Mouse (Mus musculus) MEL (cell line): Measurements from ENCODE around the gene Macrod1. TPM values are rescaled to one million over a fixed set of nuclear protein-coding genes. Genes with fewer than 3 reads are reported as not detected.

Experiments
- DNase-seq: peaks from one replicate; pipeline ENCODE4 v3.0.0; 2011; ENCODE audit warnings: low read depth, low spot score
- H3K27ac ChIP-seq: 2 replicates; pipeline ENCODE4 v1.5.1; 2012; ENCODE audit warnings: low read depth, mild to moderate bottlenecking, control low read depth, low read length, moderate library complexity; ENCODE audit not compliant: control insufficient read depth
- H3K27me3 ChIP-seq, 2 experiments: fragments of 150-350 bp in 1 of 2; sonication (generic) in 1 of 2; 2 replicates each; pipeline ENCODE4 v1.6.1; 2012; ENCODE audit warnings: low read length in 2 of 2, mild to moderate bottlenecking in 2 of 2, improper control_type of control experiment in 1 of 2, moderate library complexity in 1 of 2; ENCODE audit not compliant: insufficient read depth in 2 of 2, control insufficient read depth in 1 of 2
- H3K36me3 ChIP-seq, 2 experiments: 2 replicates each; pipeline ENCODE4 v1.6.1; 2012 to 2014; ENCODE audit warnings: low read length in 2 of 2, improper control_type of control experiment in 1 of 2, inconsistent platforms in 1 of 2, mild to moderate bottlenecking in 1 of 2; ENCODE audit not compliant: insufficient read depth in 2 of 2, control insufficient read depth in 1 of 2
- H3K4me1 ChIP-seq, 2 experiments: fragments of 150-350 bp in 1 of 2; sonication (generic) in 1 of 2; 2 replicates each; pipeline ENCODE4 v1.6.1; 2012; ENCODE audit warnings: low read length in 2 of 2, improper control_type of control experiment in 1 of 2, mild to moderate bottlenecking in 1 of 2; ENCODE audit not compliant: insufficient read depth in 2 of 2, control insufficient read depth in 1 of 2
- H3K4me3 ChIP-seq, 2 experiments: fragments of 150-350 bp in 1 of 2; sonication (generic) in 1 of 2; 2 replicates each; pipeline ENCODE4 v1.5.1; 2012; ENCODE audit warnings: low read depth in 2 of 2, low read length in 2 of 2, mild to moderate bottlenecking in 2 of 2, moderate library complexity in 2 of 2, control low read depth in 1 of 2, improper control_type of control experiment in 1 of 2; ENCODE audit not compliant: control insufficient read depth in 1 of 2, insufficient read depth in 1 of 2
- H3K79me2 ChIP-seq: 2 replicates; pipeline ENCODE4 v1.6.1; 2012; ENCODE audit warnings: mild to moderate bottlenecking, low read length, moderate library complexity; ENCODE audit not compliant: control insufficient read depth, poor library complexity, insufficient read depth
- H3K9ac ChIP-seq: 2 replicates; pipeline ENCODE4 v1.6.1; 2012; ENCODE audit warnings: low read depth, mild to moderate bottlenecking, control low read depth, low read length, moderate library complexity; ENCODE audit not compliant: control insufficient read depth, poor library complexity, severe bottlenecking
- H3K9me3 ChIP-seq: fragments of 150-350 bp; sonication (generic); replicated peaks from 2 replicates; pipeline ENCODE4 v1.6.1; 2012; ENCODE audit warnings: mild to moderate bottlenecking, low read length, improper control_type of control experiment, moderate library complexity; ENCODE audit not compliant: insufficient read depth
- BHLHE40 ChIP-seq: IDR thresholded peaks from 2 replicates; pipeline ENCODE4 v1.6.1; 2012; ENCODE audit warnings: low read depth, mild to moderate bottlenecking, inconsistent platforms, low read length, improper control_type of control experiment, borderline replicate concordance
- CTCF ChIP-seq, 3 experiments: IDR thresholded peaks in 2 of 3; conservative IDR thresholded peaks in 1 of 3; 2 replicates each; pipeline ENCODE4 v1.5.1; 2011 to 2012; ENCODE audit warnings: low read length in 3 of 3, low read depth in 2 of 3, mild to moderate bottlenecking in 2 of 3, improper control_type of control experiment in 1 of 3, inconsistent platforms in 1 of 3, mixed read lengths in 1 of 3, moderate library complexity in 1 of 3; ENCODE audit not compliant: control insufficient read depth in 1 of 3, insufficient read depth in 1 of 3, poor library complexity in 1 of 3, severe bottlenecking in 1 of 3
- E2F4 ChIP-seq: IDR thresholded peaks from 2 replicates; pipeline ENCODE4 v1.6.1; 2011; ENCODE audit warnings: low read depth, low read length, improper control_type of control experiment, borderline replicate concordance
- ELF1 ChIP-seq: IDR thresholded peaks from 2 replicates; pipeline ENCODE4 v1.6.1; 2014; ENCODE audit warnings: low read depth, mild to moderate bottlenecking, inconsistent platforms, low read length, improper control_type of control experiment, moderate library complexity
- ETS1 ChIP-seq: IDR thresholded peaks from 2 replicates; pipeline ENCODE4 v1.6.1; 2012; ENCODE audit warnings: low read depth, mild to moderate bottlenecking, inconsistent platforms, low read length, improper control_type of control experiment, moderate library complexity
- GABPA ChIP-seq: IDR thresholded peaks from 2 replicates; pipeline ENCODE4 v1.6.1; 2012; ENCODE audit warnings: low read depth, mild to moderate bottlenecking, inconsistent platforms, low read length, improper control_type of control experiment, moderate library complexity
- GATA1 ChIP-seq: IDR thresholded peaks from 2 replicates; pipeline ENCODE4 v1.6.1; 2011; ENCODE audit warnings: low read depth, low read length, improper control_type of control experiment
- HCFC1 ChIP-seq: IDR thresholded peaks from 2 replicates; pipeline ENCODE4 v1.6.1; 2012; ENCODE audit warnings: low read depth, mild to moderate bottlenecking, inconsistent platforms, low read length, improper control_type of control experiment, moderate library complexity
- JUND ChIP-seq: IDR thresholded peaks from 2 replicates; pipeline ENCODE4 v1.6.1; 2011; ENCODE audit warnings: low read depth, mild to moderate bottlenecking, improper control_type of control experiment, low read length
- KAT2A ChIP-seq: conservative IDR thresholded peaks from 2 replicates; pipeline ENCODE4 v1.6.1; 2012; ENCODE audit warnings: low read depth, low read length, improper control_type of control experiment, inconsistent platforms
- MAX ChIP-seq: IDR thresholded peaks from 2 replicates; pipeline ENCODE4 v1.6.1; 2011; ENCODE audit warnings: low read length, improper control_type of control experiment
- MAZ ChIP-seq: IDR thresholded peaks from 2 replicates; pipeline ENCODE4 v1.6.1; 2012; ENCODE audit warnings: low read depth, mild to moderate bottlenecking, inconsistent platforms, low read length, improper control_type of control experiment
- MEF2A ChIP-seq: IDR thresholded peaks from 2 replicates; pipeline ENCODE4 v1.6.1; 2014; ENCODE audit warnings: low read depth, mild to moderate bottlenecking, inconsistent platforms, low read length, improper control_type of control experiment; ENCODE audit not compliant: poor library complexity, insufficient replicate concordance, severe bottlenecking; ENCODE audit errors: extremely low read depth
- MXI1 ChIP-seq: IDR thresholded peaks from 2 replicates; pipeline ENCODE4 v1.6.1; 2011; ENCODE audit warnings: mild to moderate bottlenecking, low read depth, low read length, improper control_type of control experiment
- MYB ChIP-seq: IDR thresholded peaks from 2 replicates; pipeline ENCODE4 v1.6.1; 2011; ENCODE audit warnings: mild to moderate bottlenecking, low read depth, low read length, improper control_type of control experiment
- MYC ChIP-seq: IDR thresholded peaks from 2 replicates; pipeline ENCODE4 v1.6.1; 2011; ENCODE audit warnings: low read depth, mild to moderate bottlenecking, low read length, improper control_type of control experiment, moderate library complexity
- NELFE ChIP-seq: IDR thresholded peaks from 2 replicates; pipeline ENCODE4 v1.6.1; 2011; ENCODE audit warnings: low read depth, low read length, improper control_type of control experiment
- POLR2A ChIP-seq, 2 experiments: IDR thresholded peaks; 2 replicates each; pipeline ENCODE4 v1.6.1; 2011 to 2012; ENCODE audit warnings: low read length in 2 of 2, mild to moderate bottlenecking in 2 of 2, control low read depth in 1 of 2, improper control_type of control experiment in 1 of 2, low read depth in 1 of 2, moderate library complexity in 1 of 2; ENCODE audit not compliant: control insufficient read depth in 1 of 2, insufficient read depth in 1 of 2, poor library complexity in 1 of 2
- POLR2AphosphoS5 ChIP-seq: IDR thresholded peaks from 2 replicates; pipeline ENCODE4 v1.6.1; 2012; ENCODE audit warnings: low read depth, borderline replicate concordance, mild to moderate bottlenecking, inconsistent platforms, low read length, moderate library complexity, mixed read lengths
- RAD21 ChIP-seq: IDR thresholded peaks from 2 replicates; pipeline ENCODE4 v1.6.1; 2011; ENCODE audit warnings: mild to moderate bottlenecking, low read depth, low read length, improper control_type of control experiment
- RCOR1 ChIP-seq: IDR thresholded peaks from 2 replicates; pipeline ENCODE4 v1.6.1; 2012; ENCODE audit warnings: low read depth, mild to moderate bottlenecking, inconsistent platforms, low read length, improper control_type of control experiment
- SMC3 ChIP-seq: IDR thresholded peaks from 2 replicates; pipeline ENCODE4 v1.6.1; 2011; ENCODE audit warnings: low read depth, low read length, improper control_type of control experiment
- TCF12 ChIP-seq: IDR thresholded peaks from 2 replicates; pipeline ENCODE4 v1.6.1; 2014; ENCODE audit warnings: low read depth, mild to moderate bottlenecking, inconsistent platforms, low read length, improper control_type of control experiment, moderate library complexity
- ZC3H11A ChIP-seq: IDR thresholded peaks from 2 replicates; pipeline ENCODE4 v1.6.1; 2012; ENCODE audit warnings: low read depth, mild to moderate bottlenecking, inconsistent platforms, low read length, improper control_type of control experiment
- ZKSCAN1 ChIP-seq: IDR thresholded peaks from 2 replicates; pipeline ENCODE4 v1.6.1; 2012; ENCODE audit warnings: low read depth, mild to moderate bottlenecking, inconsistent platforms, low read length, improper control_type of control experiment, moderate library complexity
- polyA plus RNA-seq, 2 experiments: library from polyadenylated mRNA; stranded (reverse) in 1 of 2; unstranded in 1 of 2; fragments of >175 nt in 1 of 2; fragments of >200 nt in 1 of 2; gene quantifications; 2 replicates each; pipeline versions ENCODE4 v1.2.1 to v1.2.4; 2012; ENCODE audit warnings: low replicate concordance in 2 of 2, low read depth in 1 of 2; ENCODE audit not compliant: insufficient read length in 2 of 2, insufficient read depth in 1 of 2, missing spikeins in 1 of 2
- total RNA-seq: library from RNA; depleted of rRNA; stranded (reverse); fragments of 300-350 nt; gene quantifications from 2 replicates; pipeline ENCODE4 v1.2.3, GENCODE M21; 2012

The Macrod1 gene
- total and polyA plus RNA-seq, 3 experiments, result 4.5 to 15.7 TPM; not detected in 1

DNA sequence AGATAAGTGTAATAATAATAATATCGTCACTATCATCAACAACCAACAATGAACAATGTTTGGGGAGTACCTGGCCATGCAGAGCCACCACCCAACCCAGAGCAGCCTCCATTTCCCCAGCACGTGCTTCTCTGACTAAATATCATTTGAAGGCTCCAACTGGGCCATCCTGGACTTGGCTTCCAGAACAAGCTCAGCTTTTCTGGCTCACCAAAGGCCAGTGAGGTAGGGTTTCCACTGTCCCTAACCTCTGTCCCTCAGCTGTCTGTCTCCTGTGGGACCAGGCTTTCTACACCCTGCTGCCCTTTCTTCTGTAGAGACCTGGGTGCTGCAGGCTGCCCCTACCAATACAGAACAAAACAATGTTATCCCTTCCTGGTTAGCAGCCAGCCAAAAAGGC lies 50.0 kb downstream of the Macrod1 start:
- no peak for TF ChIP-seq ETS1
- no peak for TF ChIP-seq TCF12
- Histone ChIP-seq H3K9ac (no peak overlapping the region), H3K4me3 (no peak overlapping the region), H3K27ac (no peak overlapping the region), H3K27me3 (no peaks in the 10 kb centered on the region), H3K79me2 (no peaks in the 10 kb centered on the region), H3K9me3 (no peaks in the 10 kb centered on the region), H3K4me1 (peaks cover 0 to 3% of the 10 kb centered on the region in 2 experiments; a peak in 2 of 4 replicates), H3K36me3 (no peaks in the 10 kb centered on the region)
- no peak for DNase-seq

DNA sequence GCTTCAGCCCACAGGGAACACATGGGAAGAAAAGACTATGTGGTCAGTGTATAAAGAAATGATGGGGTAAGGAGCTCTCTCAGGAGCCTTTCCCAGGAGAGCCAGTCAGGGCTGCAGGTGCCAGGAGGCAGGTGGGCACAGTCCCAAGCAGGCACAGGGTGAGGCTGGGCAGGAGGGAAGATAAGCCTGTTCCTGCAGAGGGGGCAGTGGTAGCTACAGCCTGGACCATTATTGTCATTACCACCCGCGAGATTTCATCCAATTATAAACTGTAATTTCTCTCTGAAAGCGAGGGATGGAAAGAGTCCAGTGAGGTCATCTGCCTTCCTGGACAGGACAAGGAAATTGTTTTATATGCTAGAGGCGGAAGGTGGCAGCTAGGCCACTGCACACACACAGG lies 50.6 kb downstream of the Macrod1 start:
- Histone ChIP-seq H3K9ac (no peak overlapping the region), H3K4me3 (no peak overlapping the region), H3K79me2 (no peaks in the 10 kb centered on the region), H3K27ac (no peak overlapping the region), H3K27me3 (no peaks in the 10 kb centered on the region), H3K4me1 (peaks cover 0 to 3% of the 10 kb centered on the region in 2 experiments; a peak in 2 of 4 replicates), H3K9me3 (no peaks in the 10 kb centered on the region), H3K36me3 (no peaks in the 10 kb centered on the region)
- TF ChIP-seq TCF12, result no peak
- no peak for TF ChIP-seq MYB
- no peak for TF ChIP-seq ZKSCAN1
- TF ChIP-seq E2F4, result no peak
- DNase-seq, result no peak

DNA sequence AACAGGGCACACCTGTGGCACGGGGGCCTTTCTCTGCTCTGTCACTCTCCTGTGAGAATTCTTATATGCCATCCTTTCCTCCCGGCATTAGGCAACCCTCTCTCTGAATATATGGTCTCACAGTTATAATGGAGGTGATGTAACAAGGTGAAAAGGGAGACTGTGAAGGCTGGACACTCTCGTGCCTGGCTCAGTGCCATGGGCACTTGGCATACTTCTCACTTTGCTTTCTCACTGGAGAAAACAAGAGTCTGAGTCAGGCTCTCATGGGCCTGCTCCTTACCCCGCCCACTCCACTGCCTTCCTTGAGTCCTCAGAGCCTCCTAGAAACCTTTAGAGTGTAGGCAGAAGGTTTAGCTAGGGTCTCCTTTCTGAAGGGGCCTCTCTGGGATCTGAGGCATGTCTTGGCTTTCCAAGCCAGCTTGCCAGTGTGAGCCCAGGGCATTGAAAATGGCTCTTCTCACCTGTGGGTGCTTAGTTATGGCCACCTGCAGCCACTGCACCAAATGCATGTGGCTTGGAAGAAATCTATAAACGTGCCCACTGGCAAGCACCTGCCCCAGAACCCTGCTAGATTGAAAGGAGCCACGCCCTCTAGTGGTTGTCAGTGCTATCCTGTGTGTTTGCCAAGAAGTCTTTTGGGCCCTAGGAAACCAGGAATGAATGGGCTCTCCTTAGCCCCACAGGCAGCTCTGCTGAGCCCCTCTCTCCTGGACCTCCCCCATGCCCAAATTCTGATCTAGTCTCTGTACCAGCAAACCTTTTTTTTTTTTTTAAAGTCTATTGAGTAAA lies 51.7 kb downstream of the Macrod1 start:
- Histone ChIP-seq H3K27me3 (no peaks in the 10 kb centered on the region), H3K9me3 (no peaks in the 10 kb centered on the region), H3K79me2 (no peaks in the 10 kb centered on the region), H3K4me3 (no peak overlapping the region), H3K36me3 (no peaks in the 10 kb centered on the region), H3K4me1 (peaks cover 0 to 3% of the 10 kb centered on the region in 2 experiments; a peak in 2 of 4 replicates), H3K9ac (no peak overlapping the region)
- peak; percentile 55 for DNase-seq
- peak; percentile 60 to 65 (median 63) for TF ChIP-seq CTCF (IDR thresholded peaks at IDR 0.05 in 2 of 3, conservative IDR thresholded peaks at IDR 0.05 in 1 of 3; ENCODE audit: control insufficient read depth in 1 of 3, insufficient read depth in 1 of 3, low read depth in 2 of 3, low read length in 3 of 3, poor library complexity in 1 of 3, severe bottlenecking in 1 of 3)
- TF ChIP-seq POLR2AphosphoS5, result no peak
- peak; percentile 24 for TF ChIP-seq RAD21
- TF ChIP-seq GABPA, result no peak
- no peak for TF ChIP-seq KAT2A
- no peak for TF ChIP-seq NELFE
- no peak for TF ChIP-seq RCOR1
- no peak for TF ChIP-seq GATA1
- peak; percentile 51 for TF ChIP-seq SMC3
- TF ChIP-seq ELF1, result no peak
- no peak for TF ChIP-seq MAZ
- TF ChIP-seq MAX, result no peak
- no peak for TF ChIP-seq TCF12
- TF ChIP-seq JUND, result no peak
- no peak for TF ChIP-seq BHLHE40
- no peak for TF ChIP-seq MEF2A
- no peak for TF ChIP-seq ZKSCAN1
- TF ChIP-seq HCFC1, result no peak
- TF ChIP-seq MXI1, result no peak
- TF ChIP-seq MYC, result no peak
- no peak for TF ChIP-seq POLR2A (IDR thresholded peaks at IDR 0.05; ENCODE audit: control insufficient read depth in 1 of 2, insufficient read depth in 1 of 2, low read depth in 1 of 2, low read length in 2 of 2, poor library complexity in 1 of 2)
- 0 out of 2 replicates have a peak, but pooled peaks have one; percentile 12 for TF ChIP-seq ZC3H11A
- TF ChIP-seq MYB, result no peak
- TF ChIP-seq, all 39 proteins: peak for 4
- no peak overlapping the region for H3K27ac ChIP-seq
